Mouse (Mus musculus) embryonic facial prominence, embryonic 13.5 days (tissue): ENCODE measurements around the gene Bmpr2. TPM values are rescaled to one million over a fixed set of nuclear protein-coding genes. Genes with fewer than 3 reads are reported as not detected.
A peak's percentile ranks its signal among the peaks of the same experiment; 100 is the strongest.

Source experiments
- ATAC-seq: fragments of 200-750 bp; cut with Nextera tagmentation; 2 replicates; pipeline ENCODE4 v1.8.0; 2017; ENCODE audit warnings: low read depth; ENCODE audit not compliant: insufficient number of reproducible peaks, insufficient read depth, low FRiP score, low TSS enrichment
- H3K27ac ChIP-seq: fragments of 300-500 bp; sonication (generic); 2 replicates; pipeline ENCODE4 v1.5.1; 2015; ENCODE audit warnings: moderate library complexity, mild to moderate bottlenecking, inconsistent platforms
- H3K27me3 ChIP-seq: fragments of 300-500 bp; sonication (generic); 2 replicates; pipeline ENCODE4 v1.6.1; 2015; ENCODE audit warnings: mild to moderate bottlenecking, inconsistent platforms
- H3K36me3 ChIP-seq: fragments of 300-500 bp; sonication (generic); 2 replicates; pipeline ENCODE4 v1.6.1; 2015; ENCODE audit warnings: mild to moderate bottlenecking, inconsistent platforms
- H3K4me1 ChIP-seq: fragments of 300-500 bp; sonication (generic); 2 replicates; pipeline ENCODE4 v1.6.1; 2015; ENCODE audit warnings: inconsistent platforms
- H3K4me2 ChIP-seq: fragments of 300-500 bp; sonication (generic); 2 replicates; pipeline ENCODE4 v1.6.1; 2015; ENCODE audit warnings: moderate library complexity, mild to moderate bottlenecking, inconsistent platforms
- H3K4me3 ChIP-seq: fragments of 300-500 bp; sonication (generic); 2 replicates; pipeline ENCODE4 v1.5.1; 2015; ENCODE audit warnings: mild to moderate bottlenecking, inconsistent platforms
- H3K9ac ChIP-seq: fragments of 300-500 bp; sonication (generic); 2 replicates; pipeline ENCODE4 v1.6.1; 2015; ENCODE audit warnings: mild to moderate bottlenecking, inconsistent platforms
- H3K9me3 ChIP-seq: fragments of 300-500 bp; sonication (generic); 2 replicates; pipeline ENCODE4 v1.6.1; 2016; ENCODE audit warnings: inconsistent platforms
- WGBS: fragments of 180-500 bp; shearing (Covaris S2); methylation state at CpG from one replicate; pipeline ENCODE4 v1.1.7; 2015; ENCODE audit warnings: mixed read lengths; 5-methylcytosine and 5-hydroxymethylcytosine counted together
- polyA plus RNA-seq: library from polyadenylated mRNA; unstranded; fragments of >200 nt; fragmentation: Nextera tagmentation; extraction: Ambion mirVana; gene quantifications from 2 replicates; pipeline ENCODE4 v1.2.1, GENCODE M21; 2015

Gene Bmpr2
- polyA plus RNA-seq, 1 experiment from 2014 or later, result 10.5 TPM

GRCm38 (mm10) chr1:59914799-59915198 lies 151.6 kb downstream of the Bmpr2 start:
- 45% methylated on average over 3 of the region's 3 CpGs for WGBS
- ATAC-seq, result no peak
- H3K27me3 ChIP-seq, result no peaks in the 10 kb centered on the region
- no peak overlapping the region for H3K27ac ChIP-seq
- 0 out of 2 replicates have a peak overlapping the region, but pooled peaks have one; percentile 21 for H3K9ac ChIP-seq
- H3K4me1 ChIP-seq, result peaks cover 25% of the 10 kb centered on the region
- peak overlapping the region; percentile 99 for H3K4me3 ChIP-seq
- no peaks in the 10 kb centered on the region for H3K9me3 ChIP-seq
- no peaks in the 10 kb centered on the region for H3K36me3 ChIP-seq
- peak overlapping the region; percentile 68 for H3K4me2 ChIP-seq

- Histone ChIP-seq H3K9ac (peak overlapping the region; percentile 27; the same call in 1 of the 2 replicates), H3K4me1 (peaks cover 25% of the 10 kb centered on the region), H3K27ac (peak overlapping the region; percentile 7; the same call in 1 of the 2 replicates), H3K27me3 (no peaks in the 10 kb centered on the region), H3K4me2 (peak overlapping the region; percentile 31), H3K4me3 (no peak overlapping the region), H3K36me3 (no peaks in the 10 kb centered on the region), H3K9me3 (no peaks in the 10 kb centered on the region)
- WGBS, result 76% methylated on average over 10 of the region's 10 CpGs
- ATAC-seq, result no peak
These were observed 152.8 kb downstream of the Bmpr2 start for GRCm38 (mm10) chr1:59915843-59916610.

GRCm38 (mm10) chr1:59917401-59917800 lies 154.2 kb downstream of the Bmpr2 start:
- no peaks in the 10 kb centered on the region for H3K36me3 ChIP-seq
- peaks cover 25% of the 10 kb centered on the region for H3K4me1 ChIP-seq
- H3K4me2 ChIP-seq, result no peak overlapping the region
- 80% methylated on average over 3 of the region's 3 CpGs for WGBS
- ATAC-seq, result no peak
- no peak overlapping the region for H3K27ac ChIP-seq
- no peak overlapping the region for H3K9ac ChIP-seq
- H3K27me3 ChIP-seq, result no peaks in the 10 kb centered on the region
- no peaks in the 10 kb centered on the region for H3K9me3 ChIP-seq
- H3K4me3 ChIP-seq, result no peak overlapping the region

GRCm38 (mm10) chr1:59918075-59918474 lies 154.9 kb downstream of the Bmpr2 start:
- H3K27me3 ChIP-seq, result no peaks in the 10 kb centered on the region
- no peaks in the 10 kb centered on the region for H3K9me3 ChIP-seq
- H3K4me1 ChIP-seq, result peaks cover 25% of the 10 kb centered on the region
- ATAC-seq, result no peak
- H3K9ac ChIP-seq, result no peak overlapping the region
- H3K4me2 ChIP-seq, result no peak overlapping the region
- no peak overlapping the region for H3K4me3 ChIP-seq
- no peak overlapping the region for H3K27ac ChIP-seq
- H3K36me3 ChIP-seq, result no peaks in the 10 kb centered on the region

GRCm38 (mm10) chr1:59923201-59923600 lies 160.0 kb downstream of the Bmpr2 start:
- Histone ChIP-seq H3K36me3 (no peaks in the 10 kb centered on the region), H3K4me1 (no peaks in the 10 kb centered on the region; the same call in 1 of the 2 replicates), H3K9ac (no peak overlapping the region), H3K27ac (no peak overlapping the region), H3K9me3 (no peaks in the 10 kb centered on the region), H3K27me3 (no peaks in the 10 kb centered on the region), H3K4me3 (no peak overlapping the region), H3K4me2 (no peak overlapping the region)
- 81% methylated on average over 1 of the region's 1 CpGs for WGBS
- no peak for ATAC-seq

- Histone ChIP-seq H3K9ac (no peak overlapping the region), H3K4me1 (no peaks in the 10 kb centered on the region; the same call in 1 of the 2 replicates), H3K4me3 (no peak overlapping the region), H3K4me2 (no peak overlapping the region), H3K36me3 (no peaks in the 10 kb centered on the region), H3K27ac (no peak overlapping the region), H3K27me3 (no peaks in the 10 kb centered on the region), H3K9me3 (no peaks in the 10 kb centered on the region)
- WGBS, result 86% methylated on average over 1 of the region's 1 CpGs
- no peak for ATAC-seq
These were observed 160.5 kb downstream of the Bmpr2 start for GRCm38 (mm10) chr1:59923673-59924072.

- WGBS, result 92% methylated on average over 2 of the region's 2 CpGs
- Histone ChIP-seq H3K9me3 (no peaks in the 10 kb centered on the region), H3K27me3 (no peaks in the 10 kb centered on the region), H3K4me2 (no peak overlapping the region), H3K4me3 (no peak overlapping the region), H3K27ac (no peak overlapping the region), H3K4me1 (no peaks in the 10 kb centered on the region; the same call in 1 of the 2 replicates), H3K36me3 (no peaks in the 10 kb centered on the region), H3K9ac (no peak overlapping the region)
- no peak for ATAC-seq
These were observed 161.2 kb downstream of the Bmpr2 start for GRCm38 (mm10) chr1:59924411-59924810.

GRCm38 (mm10) chr1:59926021-59926672 lies 162.9 kb downstream of the Bmpr2 start:
- WGBS, result 85% methylated on average over 3 of the region's 3 CpGs
- H3K27me3 ChIP-seq, result no peaks in the 10 kb centered on the region
- H3K9ac ChIP-seq, result no peak overlapping the region
- no peaks in the 10 kb centered on the region for H3K9me3 ChIP-seq
- H3K4me2 ChIP-seq, result no peak overlapping the region
- no peak overlapping the region for H3K4me3 ChIP-seq
- H3K4me1 ChIP-seq, result no peaks in the 10 kb centered on the region; the same call in 1 of the 2 replicates
- H3K36me3 ChIP-seq, result no peaks in the 10 kb centered on the region
- H3K27ac ChIP-seq, result no peak overlapping the region
- ATAC-seq, result no peak

GRCm38 (mm10) chr1:59927131-59927680 lies 164.0 kb downstream of the Bmpr2 start:
- Histone ChIP-seq H3K9ac (no peak overlapping the region), H3K27ac (no peak overlapping the region), H3K9me3 (no peaks in the 10 kb centered on the region), H3K4me2 (no peak overlapping the region), H3K36me3 (no peaks in the 10 kb centered on the region), H3K4me3 (no peak overlapping the region), H3K4me1 (no peaks in the 10 kb centered on the region; the same call in 1 of the 2 replicates), H3K27me3 (no peaks in the 10 kb centered on the region)
- WGBS, result 65% methylated on average over 2 of the region's 2 CpGs
- no peak for ATAC-seq
